Mouse (Mus musculus) spleen, adult 2 months (tissue): ENCODE data around the gene Ugt1a8.

Experiments
- CTCF ChIP-seq: fragments of 200-500 bp; IDR thresholded peaks from 2 replicates; pipeline ENCODE4 v1.5.1; 2011; ENCODE audit warnings: mild to moderate bottlenecking, inconsistent platforms; ENCODE audit not compliant: insufficient read depth, insufficient read length, insufficient replicate concordance; ENCODE audit errors: extremely low read depth
- POLR2A ChIP-seq: fragments of 200-500 bp; IDR thresholded peaks from 2 replicates; pipeline ENCODE4 v1.6.1; 2011; ENCODE audit warnings: low read depth, low read length, inconsistent platforms

DNA sequence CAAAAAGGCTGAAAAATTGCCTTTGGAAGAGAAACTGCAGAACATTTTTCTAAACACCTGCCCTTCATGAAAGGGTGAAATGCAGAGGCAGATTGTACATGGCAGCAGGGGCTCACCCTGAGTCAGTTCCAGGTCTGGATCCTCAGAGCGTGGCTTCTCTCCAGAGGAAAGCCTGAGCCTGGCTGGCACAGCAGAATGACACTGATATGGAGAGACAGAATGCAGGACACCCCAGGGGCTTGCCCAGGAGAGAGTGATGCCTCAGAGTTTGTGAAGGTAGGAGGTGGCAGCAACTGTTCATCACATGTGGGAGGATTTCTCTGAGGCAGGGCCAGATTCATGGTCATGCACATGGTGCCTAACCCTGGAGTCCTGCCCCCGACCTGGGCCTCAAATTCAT, 112.4 kb downstream of the Ugt1a8 start:
- no peak for TF ChIP-seq POLR2A
- TF ChIP-seq CTCF, result no peak
